Mouse (Mus musculus): ENCODE results near the gene Wnt2. TPM values are rescaled to one million over a fixed set of nuclear protein-coding genes. Genes with fewer than 3 reads are reported as not detected.

Wnt2 gene
- polyA plus RNA-seq, 1 experiment from 2014 or later, result 7.3 TPM

GRCm38 (mm10) chr6:17942344-17942743 is 88.0 kb downstream of the Wnt2 start:
- H3K27me3 ChIP-seq, result no peaks in the 10 kb centered on the region
- ATAC-seq (ENCODE audit: insufficient number of reproducible peaks, low FRiP score, low TSS enrichment, low read depth), result no peak
- no peaks in the 10 kb centered on the region for H3K4me1 ChIP-seq
- no peak overlapping the region for H3K27ac ChIP-seq (replicated peaks)
- H3K9ac ChIP-seq, result no peak overlapping the region
- H3K36me3 ChIP-seq, result no peaks in the 10 kb centered on the region
- 60% methylated on average over 7 of the region's 7 CpGs for WGBS
- no peaks in the 10 kb centered on the region for H3K9me3 ChIP-seq (replicated peaks)
- no peak overlapping the region for H3K4me3 ChIP-seq (replicated peaks)
- H3K4me2 ChIP-seq (replicated peaks), result no peak overlapping the region

DNA sequence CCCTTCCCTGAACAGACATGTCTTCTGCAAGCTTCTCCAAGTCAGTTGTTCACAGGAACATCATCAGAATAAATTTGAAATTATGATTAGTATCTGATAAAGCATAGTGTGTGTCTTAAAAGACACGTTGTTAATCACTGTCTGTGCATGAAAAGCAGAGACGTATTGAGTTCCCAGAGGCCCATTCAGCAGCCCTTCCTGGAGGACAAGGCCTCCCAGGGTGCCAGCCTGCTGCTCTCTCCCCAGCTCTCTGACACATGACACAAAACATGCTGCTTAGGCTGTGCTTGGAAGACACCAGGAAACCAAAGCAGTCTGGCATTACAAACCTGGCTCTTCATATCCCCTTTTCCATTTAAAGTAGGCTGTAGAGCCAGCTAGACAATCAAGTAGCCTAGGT is 88.5 kb downstream of the Wnt2 start:
- H3K4me3 ChIP-seq (replicated peaks), result no peak overlapping the region
- ATAC-seq (ENCODE audit: insufficient number of reproducible peaks, low FRiP score, low TSS enrichment, low read depth), result no peak
- WGBS, result 32% methylated on average over 2 of the region's 2 CpGs
- H3K36me3 ChIP-seq, result no peaks in the 10 kb centered on the region
- H3K27me3 ChIP-seq, result no peaks in the 10 kb centered on the region
- H3K4me1 ChIP-seq, result no peaks in the 10 kb centered on the region
- no peak overlapping the region for H3K4me2 ChIP-seq (replicated peaks)
- H3K27ac ChIP-seq (replicated peaks), result no peak overlapping the region
- H3K9ac ChIP-seq, result no peak overlapping the region
- H3K9me3 ChIP-seq (replicated peaks), result no peaks in the 10 kb centered on the region

Other genes starting within 250 kb of the Wnt2 start
- gene Asz1, start 78.5 kb upstream of the Wnt2 start, polyA plus RNA-seq (2015; fragmentation: Nextera tagmentation; extraction: Ambion mirVana), result not detected in 2 replicates
- 1.2 and 1.3 TPM in 2 replicates for gene Cftr, start 140.1 kb upstream of the Wnt2 start, polyA plus RNA-seq (2015; fragmentation: Nextera tagmentation; extraction: Ambion mirVana)